ENCODE assay signal across 26 mouse cellular contexts in genomic region chr10:3722339-3722738, GRCm38 (mm10). TPM values are rescaled to one million over a fixed set of nuclear protein-coding genes. Genes with fewer than 3 reads are reported as not detected.
DNase-seq lines count a peak whose midpoint lies in the region; ATAC-seq lines count a peak whose summit lies in the region.
"Had no signal": no experiment of that assay in that cellular context is flagged by ENCODE, and none has a peak within 500 bp of the region (broad histone marks: within the 10 kb centered on the region; RNA-seq: fewer than 3 reads in every experiment).

No protein-coding gene starts in this region.

- H3K9me3 ChIP-seq in hindbrain, embryonic 10.5 days, result no peaks in the 10 kb centered on the region
- H3K9me3 ChIP-seq in hindbrain, embryonic 16.5 days (ENCODE audit: control insufficient read depth, low read length), result no peaks in the 10 kb centered on the region
- no peaks in the 10 kb centered on the region for H3K9me3 ChIP-seq in midbrain, embryonic 12.5 days
- no peaks in the 10 kb centered on the region for H3K9me3 ChIP-seq in kidney, embryonic 14.5 days (ENCODE audit: control insufficient read depth, low read length)
- H3K9me3 ChIP-seq: embryonic facial prominence, embryonic 12.5 days; G1E; heart, embryonic 10.5 days; limb, embryonic 10.5 days; liver, embryonic 15.5 days; lung, embryonic 15.5 days had no signal

- H3K4me3 ChIP-seq in hindbrain, embryonic 10.5 days, result no peak overlapping the region
- H3K4me3 ChIP-seq in hindbrain, embryonic 16.5 days (ENCODE audit: low read length), result no peak overlapping the region
- H3K4me3 ChIP-seq in midbrain, embryonic 12.5 days, result no peak overlapping the region
- H3K4me3 ChIP-seq in kidney, embryonic 14.5 days (ENCODE audit: low read length), result no peak overlapping the region
- H3K4me3 ChIP-seq: embryonic facial prominence, embryonic 12.5 days; erythroblast, embryonic 14.5 days; heart, embryonic 10.5 days; limb, embryonic 10.5 days; liver, embryonic 15.5 days; lung, embryonic 15.5 days; megakaryocyte, embryonic 14.5 days; myocyte had no signal

- H3K27ac ChIP-seq in hindbrain, embryonic 10.5 days, result peak overlapping the region; percentile 41; the same call in 1 of the 2 replicates
- H3K27ac ChIP-seq in hindbrain, embryonic 16.5 days (ENCODE audit: low read depth, low read length), result no peak overlapping the region
- H3K27ac ChIP-seq in midbrain, embryonic 12.5 days (replicated peaks), result no peak overlapping the region
- no peak overlapping the region for H3K27ac ChIP-seq in kidney, embryonic 14.5 days (ENCODE audit: low read depth, low read length)
- H3K27ac ChIP-seq: embryonic facial prominence, embryonic 12.5 days; heart, embryonic 10.5 days; limb, embryonic 10.5 days; liver, embryonic 15.5 days; lung, embryonic 15.5 days had no signal

- H3K4me1 ChIP-seq in hindbrain, embryonic 10.5 days (replicated peaks), result peaks cover 23% of the 10 kb centered on the region
- no peaks in the 10 kb centered on the region; the same call in 1 of the 2 replicates for H3K4me1 ChIP-seq in hindbrain, embryonic 16.5 days (ENCODE audit: control insufficient read depth, insufficient read depth, low read depth, low read length)
- peaks cover 17% of the 10 kb centered on the region for H3K4me1 ChIP-seq in midbrain, embryonic 12.5 days
- H3K4me1 ChIP-seq in kidney, embryonic 14.5 days (ENCODE audit: control insufficient read depth, insufficient read depth, low read length), result 0 out of 2 replicates have a peak, but pooled peaks cover 2% of the 10 kb centered on the region
- H3K4me1 ChIP-seq: embryonic facial prominence, embryonic 12.5 days; liver, embryonic 15.5 days; megakaryocyte, embryonic 14.5 days had no signal

- H3K27me3 ChIP-seq in hindbrain, embryonic 10.5 days (ENCODE audit: insufficient read depth, poor library complexity, severe bottlenecking), result no peaks in the 10 kb centered on the region
- no peaks in the 10 kb centered on the region for H3K27me3 ChIP-seq in hindbrain, embryonic 16.5 days (replicated peaks; ENCODE audit: control insufficient read depth, insufficient read depth, low read length)
- no peaks in the 10 kb centered on the region for H3K27me3 ChIP-seq in midbrain, embryonic 12.5 days
- H3K27me3 ChIP-seq in kidney, embryonic 14.5 days (ENCODE audit: control insufficient read depth, insufficient read depth, low read length), result no peaks in the 10 kb centered on the region
- H3K27me3 ChIP-seq: CH12.LX; embryonic facial prominence, embryonic 12.5 days; liver, embryonic 15.5 days; lung, embryonic 15.5 days; megakaryocyte, embryonic 14.5 days had no signal

- no peak overlapping the region for H3K9ac ChIP-seq in hindbrain, embryonic 16.5 days (ENCODE audit: low read depth, low read length)
- no peak overlapping the region for H3K9ac ChIP-seq in midbrain, embryonic 12.5 days (replicated peaks)
- no peak overlapping the region for H3K9ac ChIP-seq in kidney, embryonic 14.5 days (ENCODE audit: low read depth, low read length)
- H3K9ac ChIP-seq: embryonic facial prominence, embryonic 12.5 days; liver, embryonic 15.5 days; lung, embryonic 15.5 days had no signal

- WGBS in hindbrain, embryonic 10.5 days, result 23% methylated on average over 2 of the region's 2 CpGs
- 8% methylated on average over 2 of the region's 2 CpGs for WGBS in hindbrain, embryonic 16.5 days
- 14% methylated on average over 2 of the region's 2 CpGs for WGBS in midbrain, embryonic 12.5 days
- WGBS in kidney, embryonic 14.5 days, result 38% methylated on average over 2 of the region's 2 CpGs

- no peak for ATAC-seq in hindbrain, embryonic 16.5 days
- ATAC-seq in midbrain, embryonic 12.5 days (ENCODE audit: low FRiP score, low read depth), result peak; percentile 78
- ATAC-seq in kidney, embryonic 14.5 days (ENCODE audit: low FRiP score, low TSS enrichment), result no peak

- H3K36me3 ChIP-seq in hindbrain, embryonic 10.5 days, result no peaks in the 10 kb centered on the region
- H3K36me3 ChIP-seq in hindbrain, embryonic 16.5 days (ENCODE audit: control insufficient read depth, insufficient read depth, low read length), result no peaks in the 10 kb centered on the region
- H3K36me3 ChIP-seq in midbrain, embryonic 12.5 days, result no peaks in the 10 kb centered on the region
- H3K36me3 ChIP-seq in kidney, embryonic 14.5 days (ENCODE audit: control insufficient read depth, insufficient read depth, low read length), result no peaks in the 10 kb centered on the region
- H3K36me3 ChIP-seq: embryonic facial prominence, embryonic 12.5 days; G1E; heart, embryonic 10.5 days; limb, embryonic 10.5 days; liver, embryonic 15.5 days; lung, embryonic 15.5 days had no signal

- no peak overlapping the region for H3K4me2 ChIP-seq in hindbrain, embryonic 16.5 days (ENCODE audit: low read length)
- no peak overlapping the region for H3K4me2 ChIP-seq in midbrain, embryonic 12.5 days (replicated peaks)
- no peak overlapping the region for H3K4me2 ChIP-seq in kidney, embryonic 14.5 days (replicated peaks; ENCODE audit: low read depth, low read length)
- H3K4me2 ChIP-seq: embryonic facial prominence, embryonic 12.5 days; liver, embryonic 15.5 days; lung, embryonic 15.5 days had no signal

- no peak for DNase-seq in hindbrain, embryonic 10.5 days (ENCODE audit: low spot score)
- DNase-seq in retina, postnatal 1 day, result peak; percentile 36
- DNase-seq in retina, embryonic 14.5 days (ENCODE audit: low spot score), result no peak
- no peak for DNase-seq in frontal cortex, postnatal 14 days (ENCODE audit: low spot score in 2 of 2)
- DNase-seq: adrenal gland, postnatal 10 days; cerebellum, adult 2 months; cerebellum, postnatal 25 days; heart, postnatal 4 days; kidney, adult 2 months; kidney, postnatal 10 days; liver; lung, postnatal 36 days; thymus, postnatal 25 days had no signal

RNA-seq across cellular contexts. Expression of gene Plekhg1, which starts 17.8 kb away (rescaled TPM):
- polyA plus RNA-seq in hindbrain, embryonic 10.5 days (2016; fragmentation: Nextera tagmentation; extraction: Ambion mirVana), result 10.9 and 12.5 TPM in 2 replicates
- 7.1 and 9.0 TPM in 2 replicates for polyA plus RNA-seq in hindbrain, embryonic 16.5 days (2015; fragmentation: Nextera tagmentation; extraction: Ambion mirVana)
- polyA plus RNA-seq in midbrain, embryonic 12.5 days (2016; fragmentation: Nextera tagmentation; extraction: Ambion mirVana), result 19.7 and 20.1 TPM in 2 replicates
- polyA plus RNA-seq in kidney, embryonic 14.5 days (2014; fragmentation: Nextera tagmentation; extraction: Ambion mirVana), result 11.7 and 16.9 TPM in 2 replicates
- polyA plus RNA-seq: erythroblast, embryonic 14.5 days had no signal
